Mouse (Mus musculus): Measurements from ENCODE around the gene Il16.
A peak's percentile ranks its signal among the peaks of the same experiment; 100 is the strongest.

The Il16 gene

DNA sequence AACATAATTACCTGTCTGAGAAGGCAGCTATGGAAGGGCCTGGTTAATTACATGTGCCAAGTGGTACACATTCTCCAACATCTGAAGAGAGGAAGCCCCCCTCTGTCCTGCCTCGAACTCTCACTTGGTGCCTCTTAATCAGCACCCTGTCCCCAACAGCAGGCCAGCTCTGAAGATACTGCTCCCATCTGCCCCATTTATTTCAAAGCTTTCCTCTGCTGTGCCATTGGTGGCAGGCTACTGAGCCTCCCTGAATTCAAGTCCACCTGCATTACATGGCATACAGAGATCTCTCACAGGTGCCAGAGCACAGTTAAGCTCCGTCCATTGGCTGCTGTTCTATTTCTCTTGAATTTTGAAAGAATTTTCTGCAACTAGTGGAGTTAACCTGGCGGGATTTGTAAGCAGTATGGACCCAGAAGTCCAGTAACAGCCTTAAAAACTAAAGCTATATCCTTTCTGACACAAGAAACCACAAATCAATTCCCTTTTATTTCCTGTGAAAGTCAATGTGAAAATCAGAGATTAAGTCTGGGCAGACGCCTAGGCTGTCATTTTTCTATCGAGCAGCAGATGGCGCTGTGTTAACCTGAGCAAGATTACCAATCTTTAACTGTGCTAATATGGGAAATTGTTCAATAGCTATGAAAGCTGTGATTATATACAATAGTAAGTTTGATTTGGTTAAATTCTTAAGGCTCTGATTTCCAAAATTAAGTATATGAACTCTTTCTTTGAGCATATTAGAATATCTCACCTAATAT lies 49.9 kb downstream of the Il16 start:
- peak; percentile 49 for DNase-seq (ENCODE audit: low read depth, low spot score)

DNA sequence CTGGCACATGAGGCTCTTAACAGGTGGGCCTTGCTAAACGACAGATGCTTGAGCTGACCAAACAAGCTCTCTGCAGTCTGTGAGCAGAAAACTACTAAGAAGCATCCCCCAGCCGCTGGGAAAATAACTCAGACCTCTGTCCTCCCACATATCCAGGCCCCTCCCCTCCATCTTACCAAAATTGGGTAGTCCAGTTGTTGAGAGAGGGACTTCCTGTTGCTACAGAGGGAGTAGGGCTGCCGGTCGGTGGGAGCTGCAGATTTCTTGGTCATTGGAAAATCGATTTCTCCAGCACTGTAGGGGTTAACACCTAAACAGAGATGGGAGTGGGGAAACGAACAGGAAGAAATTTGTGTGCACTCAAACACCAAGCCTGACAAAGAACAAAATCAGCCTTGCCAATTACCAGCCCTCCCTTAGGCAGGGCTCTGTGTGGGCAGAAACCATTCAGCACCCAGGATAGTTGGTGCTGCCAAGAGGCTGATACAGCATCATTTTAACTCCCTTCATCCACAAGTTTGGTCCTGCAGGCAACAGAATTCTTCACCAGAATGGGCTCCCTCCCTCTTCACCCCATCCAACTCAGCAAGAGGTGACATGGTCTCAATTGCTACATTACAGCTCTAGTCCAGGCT lies 62.8 kb downstream of the Il16 start:
- no peak for DNase-seq (ENCODE audit: low read depth, low spot score)

DNA sequence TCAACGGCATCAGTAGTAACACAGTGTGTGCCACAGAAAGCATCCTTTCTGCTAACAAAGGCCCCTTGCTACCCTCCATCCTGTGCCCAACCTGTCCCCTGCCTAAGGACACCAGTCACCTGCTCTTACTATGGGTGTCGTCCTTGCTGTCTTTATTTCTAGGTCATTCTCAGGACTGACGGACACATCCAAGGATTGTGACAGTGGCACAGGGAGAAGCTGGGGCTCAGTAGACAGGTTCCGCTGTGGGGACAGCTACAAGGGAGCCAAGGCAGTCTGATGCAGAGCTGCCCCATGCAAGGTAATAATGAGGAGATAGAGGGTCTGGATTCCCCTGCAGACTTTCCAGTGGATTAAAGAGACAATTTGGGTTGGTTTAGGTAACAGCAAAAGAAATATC lies 67.0 kb downstream of the Il16 start:
- no peak for DNase-seq (ENCODE audit: low read depth, low spot score)

DNA sequence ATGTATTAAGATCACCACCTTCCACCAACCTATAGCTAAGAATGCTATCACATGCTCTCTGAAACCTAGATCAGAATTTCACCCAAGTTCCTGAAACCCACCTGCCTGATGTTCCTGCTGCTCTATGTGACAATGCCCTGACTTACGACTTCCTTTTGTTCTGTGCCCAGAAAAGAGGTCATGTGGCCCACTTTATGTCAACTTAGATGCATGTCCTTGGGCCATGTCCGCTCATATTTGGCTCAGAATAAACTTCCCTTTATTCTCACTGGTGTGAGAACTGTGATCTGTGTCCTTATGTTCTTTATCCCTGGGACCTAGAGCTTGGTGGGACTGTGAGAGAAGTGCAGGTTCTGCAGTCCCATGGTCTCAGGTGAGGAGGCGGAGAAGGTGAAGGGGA lies 68.2 kb downstream of the Il16 start:
- no peak for DNase-seq (ENCODE audit: low read depth, low spot score)

DNA sequence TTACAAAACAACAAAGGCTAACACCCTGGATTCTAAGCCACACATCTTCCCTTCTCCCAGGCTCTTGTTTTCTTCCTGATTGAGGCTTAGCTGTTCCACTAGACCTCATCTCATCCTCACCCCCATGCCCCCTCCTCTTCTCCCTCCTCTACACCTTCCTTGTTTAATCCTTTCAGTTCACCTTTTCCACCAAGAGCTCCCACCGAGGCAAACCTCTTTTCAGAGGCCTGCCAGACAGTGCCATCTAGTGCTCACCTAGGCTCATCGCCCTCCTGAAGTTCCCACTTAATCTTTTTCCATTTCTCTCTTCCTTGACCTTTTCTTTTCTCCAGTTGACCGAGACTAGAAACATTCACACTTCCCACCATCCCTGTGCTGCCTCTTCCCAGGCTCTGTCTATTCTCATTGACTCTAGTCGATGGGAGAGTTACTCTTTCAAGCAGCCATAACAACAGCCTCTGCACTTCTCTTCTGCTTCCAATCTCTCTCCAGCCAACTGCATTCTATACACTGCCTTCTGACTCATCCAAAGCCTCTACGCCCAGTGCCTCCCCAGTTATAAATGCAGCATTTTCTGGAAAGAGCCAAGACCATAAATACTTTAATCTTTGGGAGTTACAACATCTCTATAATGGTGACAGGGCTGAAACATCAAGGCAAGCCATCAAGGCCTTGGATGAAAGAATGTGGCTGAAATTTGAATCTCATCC lies 69.8 kb downstream of the Il16 start:
- DNase-seq (ENCODE audit: low read depth, low spot score) = peak; percentile 43

DNA sequence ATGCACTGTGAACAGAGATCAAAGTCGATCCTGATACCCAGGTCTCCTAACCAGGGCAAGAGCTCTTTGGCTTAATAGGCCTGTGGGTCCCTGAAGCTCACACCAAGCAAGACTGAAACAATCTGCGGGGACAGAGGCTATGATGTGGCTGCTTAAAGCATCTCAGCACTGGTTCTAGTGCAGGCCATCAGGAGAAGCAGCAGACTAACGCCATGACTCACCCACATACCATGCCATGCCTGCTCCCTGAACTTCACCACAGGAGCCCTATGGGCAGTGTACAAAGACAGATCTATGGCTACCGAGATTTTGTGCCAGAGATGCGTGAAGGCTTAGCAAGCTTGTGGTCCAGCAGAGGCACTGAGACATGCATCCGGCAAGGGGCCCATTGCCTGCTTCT lies 74.0 kb downstream of the Il16 start:
- DNase-seq (ENCODE audit: low read depth, low spot score) = peak; percentile 66

DNA sequence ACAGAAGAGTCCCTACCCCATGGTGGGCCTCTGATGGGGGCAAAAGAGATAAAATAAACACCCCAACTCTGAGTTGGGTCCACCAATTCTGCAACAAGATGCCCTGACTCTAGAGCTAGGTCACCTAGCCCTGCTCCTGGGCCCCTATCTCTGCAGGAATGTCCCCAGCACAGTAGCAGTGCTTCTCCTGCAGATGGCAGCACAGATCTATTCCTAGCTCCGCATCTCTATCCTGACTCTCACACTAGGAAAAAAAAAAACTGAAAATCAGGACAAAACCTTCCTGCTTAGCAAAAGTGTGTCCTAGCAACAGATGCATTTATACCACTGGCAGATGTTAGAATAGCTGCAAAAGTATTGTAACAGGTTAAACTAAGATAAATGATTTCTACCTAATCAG lies 76.8 kb downstream of the Il16 start:
- DNase-seq (ENCODE audit: low read depth, low spot score) = peak; percentile 78

DNA sequence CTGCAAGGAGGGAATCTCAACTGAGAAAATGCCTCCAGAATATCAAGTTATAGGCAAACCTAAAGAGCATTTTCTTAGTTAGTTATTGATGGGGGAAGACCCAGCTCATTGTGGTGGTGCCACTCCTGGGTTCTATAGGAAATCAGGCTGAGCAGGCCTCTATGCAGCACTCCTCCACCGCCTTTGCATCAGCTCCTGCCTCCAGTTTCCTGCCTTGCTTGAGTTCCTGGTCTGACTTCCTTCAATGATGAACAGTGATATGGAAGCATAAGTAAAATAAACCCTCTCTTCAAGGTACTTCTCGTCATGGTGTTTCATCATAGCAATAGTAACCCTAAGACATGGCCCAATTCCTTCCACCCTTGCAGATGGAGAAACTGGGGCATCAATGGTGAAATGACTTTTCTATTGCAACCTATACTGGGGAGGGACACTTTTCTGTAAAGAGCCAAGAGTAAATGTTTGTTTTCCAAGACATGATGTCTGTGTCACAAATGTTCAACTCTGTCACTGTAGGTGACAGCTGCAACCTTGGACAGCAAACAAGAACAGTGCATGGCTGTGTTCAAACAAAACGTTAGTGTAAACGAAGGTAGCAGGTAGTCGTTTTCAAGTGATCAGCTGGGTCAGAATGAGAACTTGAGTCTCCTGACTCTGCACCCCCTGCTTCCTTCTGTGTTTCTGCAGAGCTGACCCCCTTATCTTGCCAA lies 77.4 kb downstream of the Il16 start:
- DNase-seq (ENCODE audit: low read depth, low spot score) = no peak

DNA sequence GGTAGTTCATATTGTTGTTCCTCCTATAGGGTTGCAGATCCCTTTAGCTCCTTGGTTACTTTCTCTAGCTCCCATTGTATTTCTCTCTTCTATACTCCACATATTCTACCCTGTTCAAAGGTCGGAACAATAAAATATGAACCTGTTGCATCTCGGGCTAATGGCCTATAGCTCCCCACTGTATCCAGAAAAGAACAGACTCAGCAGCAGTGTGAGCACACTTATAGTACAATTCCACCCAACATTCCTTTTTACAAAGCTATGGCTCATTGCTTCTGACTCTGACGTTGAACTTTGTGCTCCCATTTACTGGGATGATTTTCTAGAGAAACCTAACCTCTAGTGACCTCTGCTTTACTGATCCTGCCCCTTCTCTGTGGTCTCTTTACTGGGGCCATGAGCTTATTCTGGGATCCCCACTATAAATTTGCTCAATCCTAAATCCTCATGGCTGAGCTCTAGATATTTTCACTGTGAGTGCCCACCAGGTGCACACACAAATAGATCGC lies 79.4 kb downstream of the Il16 start:
- no peak for DNase-seq (ENCODE audit: low read depth, low spot score)

DNA sequence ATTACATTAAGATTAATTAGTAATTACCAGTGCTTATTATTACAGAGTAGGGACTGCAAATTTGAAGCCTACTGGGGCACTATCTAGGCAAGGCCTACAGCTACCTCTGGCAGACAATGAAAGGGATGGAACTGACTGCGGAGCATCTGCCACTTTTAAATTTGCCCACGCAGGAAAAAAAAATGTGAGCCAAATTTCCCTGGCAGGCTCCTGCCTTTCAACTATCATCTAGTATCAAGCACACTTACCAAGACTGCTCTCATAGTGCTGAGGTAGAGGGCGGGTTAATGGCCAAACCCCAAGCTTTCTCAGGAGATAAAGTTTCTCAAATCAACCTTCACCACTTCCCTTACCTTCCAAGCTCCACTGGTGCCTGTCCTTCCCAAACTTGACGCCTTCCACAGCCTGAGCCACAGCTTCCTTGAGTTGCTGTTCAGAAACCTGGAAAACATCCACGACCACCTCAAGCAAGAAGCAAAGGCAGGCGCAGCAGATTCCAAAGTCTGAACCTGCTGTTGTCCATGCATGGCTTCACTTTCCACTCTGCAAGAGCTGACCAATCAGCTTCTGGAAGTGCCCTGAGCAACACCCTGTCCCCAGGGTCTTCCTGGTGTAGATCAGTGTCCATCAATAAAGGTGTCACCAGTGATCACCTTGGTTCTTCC lies 82.7 kb downstream of the Il16 start:
- no peak for DNase-seq (ENCODE audit: low read depth, low spot score)

DNA sequence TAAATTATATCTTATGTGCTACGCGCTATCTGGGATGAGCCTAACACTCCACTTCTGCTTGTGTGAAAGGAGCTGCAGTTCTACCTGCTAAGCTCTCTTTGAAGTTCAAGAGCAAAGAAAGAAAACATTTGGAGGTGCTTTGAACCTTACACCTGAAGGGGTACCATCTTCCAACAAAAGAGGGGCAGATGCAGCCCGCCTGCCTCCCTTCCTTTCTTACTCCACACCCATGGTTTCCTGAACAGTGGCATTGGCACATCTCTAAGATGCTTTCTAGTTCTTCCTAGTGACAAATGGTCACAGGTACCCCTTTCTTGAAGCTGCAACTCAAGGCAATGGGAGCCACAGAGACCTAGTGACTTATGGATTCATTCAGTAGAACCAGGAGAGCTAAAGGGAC lies 83.8 kb downstream of the Il16 start:
- DNase-seq (ENCODE audit: low read depth, low spot score) = no peak

DNA sequence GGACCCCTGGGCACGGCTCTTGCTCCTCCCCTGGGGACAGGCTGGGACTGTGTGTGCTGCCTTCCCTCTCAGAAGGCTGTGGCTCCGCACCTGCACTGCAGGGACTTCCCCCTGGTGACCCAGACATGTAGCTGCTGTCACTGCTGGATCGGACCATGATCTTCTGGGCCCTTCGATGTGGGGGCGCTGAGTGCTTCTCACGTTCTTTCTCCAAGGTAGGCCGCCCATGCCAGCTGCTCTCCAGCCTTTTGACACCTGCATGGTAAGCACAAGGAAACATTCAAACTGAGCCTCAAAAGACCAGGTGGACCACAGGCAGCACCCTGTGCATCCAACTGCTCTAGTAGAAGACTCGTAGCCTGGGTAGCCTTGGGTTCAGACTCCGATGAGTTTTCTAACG lies 84.5 kb downstream of the Il16 start:
- DNase-seq (ENCODE audit: low read depth, low spot score) = no peak

DNA sequence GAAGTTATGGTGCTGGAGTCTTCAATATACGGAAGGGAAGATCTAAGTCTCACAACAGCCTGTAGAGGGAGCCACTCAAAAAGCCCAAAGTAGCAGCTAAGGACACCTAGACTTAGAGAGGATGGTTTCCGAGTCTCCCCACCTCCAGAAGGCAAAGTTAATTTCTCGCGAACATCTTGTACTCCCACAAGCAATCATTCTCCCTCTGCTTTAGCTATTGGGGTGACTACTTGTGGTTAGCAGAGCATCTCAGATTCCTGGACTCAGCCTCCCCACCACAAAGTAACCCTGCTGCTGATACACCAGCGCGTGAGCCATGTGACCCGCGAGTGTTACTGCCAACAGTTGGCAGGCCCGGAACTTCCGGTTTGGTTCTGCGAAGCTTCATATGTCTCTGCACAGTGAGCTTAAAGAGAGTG lies 85.2 kb downstream of the Il16 start:
- no peak for DNase-seq (ENCODE audit: low read depth, low spot score)

DNA sequence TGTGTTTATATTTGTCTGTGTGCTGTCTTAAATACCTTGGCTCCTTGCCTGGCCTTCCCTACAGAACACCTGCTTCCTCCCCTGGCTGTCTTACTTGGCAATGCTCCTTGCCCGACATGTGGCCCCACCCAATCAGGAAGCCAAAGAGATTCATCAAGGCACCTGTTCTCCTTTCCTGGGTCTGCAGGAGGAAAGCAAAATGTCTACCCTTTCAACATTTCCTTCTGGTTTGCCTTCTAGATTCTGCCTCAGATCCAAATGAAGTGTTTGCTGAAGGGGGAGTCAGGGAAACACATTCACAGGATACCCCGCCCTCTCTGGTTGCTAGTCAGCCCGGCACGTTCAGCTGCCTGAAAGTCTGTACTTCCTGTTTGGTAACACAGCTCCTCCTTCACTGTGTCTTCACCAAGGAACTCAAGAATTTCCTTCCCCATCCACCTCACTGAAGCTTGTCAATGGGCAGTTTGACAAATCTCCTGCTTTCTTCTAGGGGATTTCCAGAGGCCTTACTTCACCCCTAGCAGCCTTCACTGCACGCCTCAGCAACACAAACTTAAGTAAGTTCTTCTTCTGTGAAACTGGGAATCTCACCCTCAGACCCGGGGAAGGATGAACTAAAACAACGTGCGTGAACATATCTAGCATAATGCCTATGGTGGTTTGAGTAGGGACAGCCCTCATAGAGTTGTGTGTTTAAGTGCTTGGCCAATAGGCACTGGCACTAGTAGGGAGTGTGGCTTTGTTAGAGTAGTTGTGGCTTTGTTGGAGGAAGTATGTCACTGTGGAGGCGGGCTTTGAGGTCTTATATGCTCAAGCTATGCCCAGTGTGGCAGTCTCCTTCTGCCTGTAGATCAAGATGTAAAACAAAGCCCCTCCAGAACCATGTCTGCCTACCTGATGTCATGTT lies 86.1 kb downstream of the Il16 start:
- peak; percentile 10 for DNase-seq (ENCODE audit: low read depth, low spot score)

DNA sequence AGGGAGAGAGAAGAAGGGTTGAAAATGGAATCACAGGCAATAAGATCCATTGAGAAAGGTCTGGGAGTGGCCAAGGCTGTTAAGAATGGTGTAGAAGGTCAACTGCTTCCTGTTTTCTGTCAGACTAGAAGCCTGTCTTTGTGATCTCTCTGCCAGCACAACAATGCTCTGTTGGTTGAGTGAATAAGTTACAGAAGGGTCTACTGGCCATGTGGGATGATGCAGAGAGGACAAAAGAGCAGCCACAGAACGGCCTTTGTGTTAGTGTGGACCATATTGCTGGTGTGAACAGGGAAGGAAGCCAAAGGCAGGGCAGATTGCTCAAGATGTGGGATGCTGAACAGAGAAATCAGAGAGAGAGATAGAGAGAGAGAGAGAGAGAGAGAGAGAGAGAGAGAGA lies 86.8 kb downstream of the Il16 start:
- no peak for DNase-seq (ENCODE audit: low read depth, low spot score)

DNA sequence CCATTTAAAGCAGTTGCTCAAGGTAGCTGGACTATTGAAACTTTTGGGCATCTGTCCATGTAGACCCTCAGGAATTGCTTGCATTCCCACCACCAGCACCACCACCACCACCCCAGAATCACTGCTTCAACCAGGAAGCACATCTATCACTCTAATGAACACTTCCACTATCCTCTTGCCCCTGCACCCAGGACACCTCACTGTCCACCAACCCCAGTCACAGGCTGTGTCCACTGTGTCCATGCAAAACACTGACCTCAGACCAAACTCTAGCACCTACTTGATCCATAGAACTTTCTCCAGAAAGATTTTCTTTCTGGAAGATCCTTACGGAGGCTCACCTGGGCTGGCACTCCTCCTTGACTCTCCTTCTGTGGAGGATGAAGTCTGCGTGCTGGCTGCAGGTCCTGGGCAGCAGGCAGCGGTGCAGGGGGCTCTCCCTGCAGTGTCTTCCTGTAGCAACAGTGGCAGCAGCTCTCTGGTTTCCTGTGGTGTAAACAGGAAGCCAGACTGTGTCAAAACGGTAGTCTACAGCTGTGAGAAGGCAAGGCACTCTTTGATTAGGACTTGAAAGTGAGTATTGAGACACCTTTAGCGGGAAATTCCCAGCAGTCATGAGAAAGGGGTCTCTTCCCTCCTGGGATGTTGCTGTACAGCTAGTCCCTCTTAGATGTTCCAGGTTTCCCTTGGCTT lies 90.4 kb downstream of the Il16 start:
- DNase-seq (ENCODE audit: low read depth, low spot score) = no peak

DNA sequence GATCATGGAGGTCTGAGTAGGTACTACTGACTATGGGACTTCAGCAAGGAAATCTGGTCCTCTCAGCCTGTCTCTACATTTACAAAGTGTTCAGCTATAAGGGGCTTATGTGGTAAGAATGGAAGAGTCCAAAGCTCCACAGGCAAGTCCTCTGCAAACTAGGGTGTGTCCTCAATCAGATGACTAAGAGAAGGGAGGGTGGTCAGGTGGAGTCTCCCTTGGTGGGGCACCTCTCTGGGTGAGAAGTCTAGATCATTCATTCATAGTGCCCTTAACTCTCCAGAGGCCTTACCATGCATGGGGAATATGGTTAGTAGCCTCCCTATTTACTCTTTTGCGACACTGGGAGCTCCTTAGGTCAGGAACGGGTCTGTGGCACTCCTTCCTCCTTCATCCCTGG lies 91.3 kb downstream of the Il16 start:
- no peak for DNase-seq (ENCODE audit: low read depth, low spot score)

DNA sequence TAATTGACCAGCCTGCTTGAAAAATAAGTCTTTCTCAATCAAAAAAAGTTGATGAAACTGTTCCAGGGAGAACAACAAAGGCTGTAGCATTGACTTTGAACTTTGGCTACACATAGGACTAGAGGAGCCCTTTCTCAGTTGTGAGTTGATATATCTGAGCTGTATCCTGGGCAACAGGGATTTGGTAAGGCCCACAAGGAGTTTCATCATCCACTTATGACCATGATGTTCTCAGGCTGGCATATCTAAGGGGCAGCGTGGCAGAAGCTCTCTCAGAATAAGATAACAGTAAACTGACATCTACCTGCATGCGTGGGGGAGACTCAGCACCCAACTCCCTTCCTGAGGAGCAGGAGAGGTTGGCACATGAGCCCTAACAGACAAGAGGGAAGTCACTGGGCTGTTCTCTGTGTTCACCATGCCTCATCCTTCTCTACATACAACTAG lies 91.9 kb downstream of the Il16 start:
- no peak for DNase-seq (ENCODE audit: low read depth, low spot score)

DNA sequence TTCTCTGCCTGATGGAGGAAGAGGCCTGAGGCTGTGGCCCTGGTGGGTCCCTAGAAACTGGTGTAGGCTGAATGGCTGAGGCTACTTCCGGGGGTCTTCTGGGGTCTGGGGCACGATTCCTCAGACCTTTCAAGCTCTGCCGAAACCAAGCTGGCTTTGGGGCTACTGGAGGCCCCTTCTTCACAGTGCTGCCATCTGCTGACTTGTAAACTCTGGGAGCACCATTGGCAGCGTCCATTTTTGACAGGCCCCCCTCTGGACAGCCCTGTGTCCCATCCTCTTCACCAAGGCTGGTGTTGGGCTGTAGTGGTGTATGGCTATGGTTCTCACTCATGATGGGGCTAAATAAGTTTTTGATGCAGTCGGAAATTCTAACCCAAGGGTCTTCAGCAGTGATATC lies 93.0 kb downstream of the Il16 start:
- no peak for DNase-seq (ENCODE audit: low read depth, low spot score)

DNA sequence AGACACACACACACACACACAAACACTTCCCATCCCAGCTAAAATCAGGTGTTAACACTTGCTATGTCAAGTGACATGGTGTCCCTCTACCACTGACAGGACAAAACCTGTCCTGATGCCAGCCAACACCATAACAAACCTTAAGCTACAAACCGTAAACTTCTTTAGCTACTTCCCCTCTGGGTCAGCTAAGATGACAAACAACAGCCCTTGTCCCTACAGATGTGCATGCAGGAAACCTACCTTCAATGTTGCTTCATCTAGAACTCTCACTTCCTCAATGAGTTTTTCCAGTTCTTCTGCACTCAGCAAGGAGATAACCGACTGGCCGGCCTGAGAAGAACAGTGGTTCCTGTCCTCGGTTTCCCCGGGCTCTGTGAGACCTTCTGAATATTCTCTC lies 94.9 kb downstream of the Il16 start:
- DNase-seq (ENCODE audit: low read depth, low spot score) = no peak
